Mouse (Mus musculus) forebrain, embryonic 13.5 days (tissue): Measurements from ENCODE around the gene Sh2d7. TPM values are rescaled to one million over a fixed set of nuclear protein-coding genes. Genes with fewer than 3 reads are reported as not detected.

Source experiments
- ATAC-seq: fragments of 200-750 bp; cut with Nextera tagmentation; 2 replicates; pipeline ENCODE4 v1.8.0; 2017
- H3K27ac ChIP-seq: fragments of 300-500 bp; sonication (generic); 2 replicates; pipeline ENCODE4 v1.5.1; 2015; ENCODE audit warnings: inconsistent platforms, mild to moderate bottlenecking, moderate library complexity
- H3K27me3 ChIP-seq: fragments of 300-500 bp; sonication (generic); 2 replicates; pipeline ENCODE4 v1.6.1; 2015; ENCODE audit warnings: mild to moderate bottlenecking, inconsistent platforms
- H3K36me3 ChIP-seq: fragments of 300-500 bp; sonication (generic); 2 replicates; pipeline ENCODE4 v1.6.1; 2015; ENCODE audit warnings: mild to moderate bottlenecking, inconsistent platforms; ENCODE audit not compliant: poor library complexity, severe bottlenecking
- H3K4me1 ChIP-seq: fragments of 300-500 bp; sonication (generic); 2 replicates; pipeline ENCODE4 v1.6.1; 2015; ENCODE audit warnings: inconsistent platforms
- H3K4me2 ChIP-seq: fragments of 300-500 bp; sonication (generic); 2 replicates; pipeline ENCODE4 v1.6.1; 2015; ENCODE audit warnings: inconsistent platforms, mild to moderate bottlenecking, moderate library complexity
- H3K4me3 ChIP-seq: fragments of 300-500 bp; sonication (generic); 2 replicates; pipeline ENCODE4 v1.5.1; 2015; ENCODE audit warnings: mild to moderate bottlenecking, inconsistent platforms
- H3K9ac ChIP-seq: fragments of 300-500 bp; sonication (generic); 2 replicates; pipeline ENCODE4 v1.6.1; 2015; ENCODE audit warnings: mild to moderate bottlenecking, inconsistent platforms
- H3K9me3 ChIP-seq: fragments of 300-500 bp; sonication (generic); replicated peaks from 2 replicates; pipeline ENCODE4 v1.6.1; 2016; ENCODE audit warnings: inconsistent platforms
- WGBS: fragments of 180-500 bp; shearing (Covaris S2); methylation state at CpG from one replicate; pipeline ENCODE4 v1.1.7; 2015; 5-methylcytosine and 5-hydroxymethylcytosine counted together
- polyA plus RNA-seq: library from polyadenylated mRNA; unstranded; fragments of >200 nt; fragmentation: Nextera tagmentation; extraction: Ambion mirVana; gene quantifications from 2 replicates; pipeline ENCODE4 v1.2.1, GENCODE M21; 2015

The Sh2d7 gene
- polyA plus RNA-seq: 0.10 and 0.48 TPM in 2 replicates

DNA sequence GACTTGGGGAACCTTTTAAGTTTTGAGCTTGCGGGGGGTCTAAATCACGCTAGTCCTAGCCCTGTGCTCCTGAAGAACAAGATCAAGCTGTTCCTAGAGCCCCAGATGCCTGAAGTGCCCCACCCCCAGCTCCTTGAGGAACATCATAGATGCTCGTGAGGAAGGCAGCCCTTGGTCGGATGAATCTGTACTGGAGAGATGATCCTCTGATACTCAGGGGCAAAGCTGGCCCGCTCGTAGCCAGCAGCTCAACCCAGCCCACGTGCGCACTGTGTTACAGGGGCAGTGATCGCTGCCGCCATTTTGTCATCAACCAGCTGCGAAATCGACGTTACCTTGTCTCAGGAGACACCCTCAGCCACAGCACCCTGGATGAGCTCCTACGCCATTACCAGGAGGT lies at the start of gene Sh2d7:
Gene Sh2d7 (plus strand): TSS at position 301 of the 400 bp plus-strand sequence.
- 95% methylated on average over 14 of the region's 14 CpGs for WGBS
- H3K36me3 ChIP-seq: no peaks in the 10 kb centered on the region
- H3K27me3 ChIP-seq: no peaks in the 10 kb centered on the region
- peak within 1 kb of the TSS; percentile 79 for H3K27ac ChIP-seq
- no peak within 1 kb of the TSS for H3K9ac ChIP-seq
- H3K4me2 ChIP-seq: no peak within 1 kb of the TSS
- H3K4me1 ChIP-seq: peaks cover 37% of the 10 kb centered on the region
- no peaks in the 10 kb centered on the region for H3K9me3 ChIP-seq
- ATAC-seq: no peak
- H3K4me3 ChIP-seq: no peak within 1 kb of the TSS

DNA sequence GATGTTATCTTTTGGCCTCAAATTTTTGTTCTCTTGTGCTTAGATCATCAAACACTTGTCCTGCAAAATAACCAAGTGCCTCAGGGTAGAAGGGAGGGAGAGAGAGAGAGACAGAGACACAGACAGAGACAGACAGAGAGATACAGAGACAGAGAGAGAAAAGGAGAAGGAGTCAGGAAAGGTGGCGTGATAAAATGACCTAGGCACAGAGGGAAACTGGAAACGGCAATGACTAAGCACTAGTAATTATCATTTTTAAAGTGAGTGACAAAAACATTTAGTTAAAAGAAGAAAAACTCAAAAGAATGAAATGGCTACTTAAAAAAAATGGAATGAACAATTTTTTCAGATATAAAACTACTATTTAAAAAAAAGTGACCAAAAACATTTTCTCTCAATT lies 49.2 kb upstream of the Sh2d7 start:
- WGBS: 70% methylated on average over 2 of the region's 2 CpGs
- no peaks in the 10 kb centered on the region for H3K9me3 ChIP-seq

DNA sequence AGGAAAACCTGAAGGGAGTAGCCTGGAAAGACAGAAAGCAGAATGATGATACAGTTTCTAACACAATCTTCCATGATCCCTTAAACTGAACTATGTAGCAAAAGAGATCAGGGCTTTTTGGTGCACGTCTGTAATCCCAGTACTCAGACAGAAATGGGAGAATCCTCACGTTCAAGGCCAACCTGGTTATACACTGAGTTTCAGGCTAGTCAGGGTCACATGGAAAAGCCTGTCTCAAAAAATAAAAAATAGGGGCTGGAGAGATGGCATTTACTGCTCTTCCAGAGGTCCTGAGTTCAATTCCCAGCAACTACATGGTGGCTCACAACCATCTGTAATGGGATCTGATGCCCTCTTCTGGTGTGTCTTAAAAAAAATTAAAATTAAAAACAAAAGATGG lies 48.4 kb upstream of the Sh2d7 start:
- Histone ChIP-seq H3K4me2 (no peak overlapping the region), H3K27ac (no peak overlapping the region), H3K4me1 (no peaks in the 10 kb centered on the region), H3K27me3 (no peaks in the 10 kb centered on the region), H3K9me3 (no peaks in the 10 kb centered on the region), H3K9ac (no peak overlapping the region), H3K4me3 (no peak overlapping the region), H3K36me3 (no peaks in the 10 kb centered on the region)
- no peak for ATAC-seq
- 89% methylated on average over 2 of the region's 2 CpGs for WGBS

More for the DNA sequence above, 49.2 kb upstream of the Sh2d7 start:
- H3K4me1 ChIP-seq: no peaks in the 10 kb centered on the region
- H3K27me3 ChIP-seq: no peaks in the 10 kb centered on the region
- no peak overlapping the region for H3K9ac ChIP-seq
- no peak for ATAC-seq
- no peaks in the 10 kb centered on the region for H3K36me3 ChIP-seq
- H3K4me2 ChIP-seq: no peak overlapping the region
- H3K27ac ChIP-seq: no peak overlapping the region
- H3K4me3 ChIP-seq: no peak overlapping the region

DNA sequence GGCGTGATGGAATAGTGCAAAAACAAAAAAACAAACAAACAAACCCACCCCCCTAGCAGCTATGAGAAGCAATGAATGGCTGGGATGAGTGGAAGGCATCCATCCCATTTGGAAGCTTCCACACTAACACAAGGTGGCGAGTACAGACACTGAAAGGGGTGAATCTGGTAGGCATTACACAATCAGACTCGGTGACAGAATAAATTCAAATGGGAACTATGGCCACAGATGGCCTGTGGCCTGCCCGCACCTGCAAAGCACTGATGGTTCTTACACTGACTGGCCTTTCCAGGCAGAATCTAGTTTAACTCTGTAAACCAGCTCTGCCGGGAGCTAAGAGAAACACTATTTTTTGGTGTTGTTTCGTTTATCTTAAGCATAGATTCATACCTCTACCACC lies 39.5 kb upstream of the Sh2d7 start:
- Histone ChIP-seq H3K9ac (no peak overlapping the region), H3K36me3 (no peaks in the 10 kb centered on the region), H3K4me2 (peak overlapping the region; percentile 77; the same call in 1 of the 2 replicates), H3K27ac (no peak overlapping the region), H3K27me3 (peaks cover 6% of the 10 kb centered on the region; the same call in 1 of the 2 replicates), H3K4me3 (no peak overlapping the region), H3K9me3 (no peaks in the 10 kb centered on the region), H3K4me1 (peaks cover 28% of the 10 kb centered on the region)
- no peak for ATAC-seq
- 87% methylated on average over 6 of the region's 6 CpGs for WGBS

DNA sequence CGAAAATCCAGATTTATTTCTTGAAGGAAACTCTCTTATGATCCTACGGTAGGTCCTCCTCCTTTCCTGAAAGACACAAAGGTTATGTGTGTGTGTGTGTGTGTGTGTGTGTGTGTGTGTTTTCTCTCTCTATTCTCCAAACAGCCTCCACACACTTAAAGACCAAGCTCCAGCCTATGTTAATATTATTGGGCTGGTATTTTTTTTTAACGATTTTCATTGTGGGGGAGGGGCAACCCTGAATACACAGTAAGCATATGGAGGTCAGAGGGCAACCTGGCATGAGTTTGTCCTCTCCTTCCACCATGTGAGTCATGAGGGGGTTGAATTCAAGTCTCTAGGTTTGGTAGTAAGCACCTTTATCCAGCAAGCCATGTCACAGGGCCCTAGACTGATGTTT lies 39.0 kb upstream of the Sh2d7 start:
- no peaks in the 10 kb centered on the region for H3K9me3 ChIP-seq
- H3K4me3 ChIP-seq: peak overlapping the region; percentile 86; the same call in 1 of the 2 replicates
- peaks cover 28% of the 10 kb centered on the region for H3K4me1 ChIP-seq
- ATAC-seq: no peak
- no peak overlapping the region for H3K27ac ChIP-seq
- peak overlapping the region; percentile 77 for H3K4me2 ChIP-seq
- H3K27me3 ChIP-seq: peaks cover 6% of the 10 kb centered on the region; the same call in 1 of the 2 replicates
- 81% methylated on average over 3 of the region's 3 CpGs for WGBS
- no peaks in the 10 kb centered on the region for H3K36me3 ChIP-seq
- H3K9ac ChIP-seq: peak overlapping the region; percentile 26; the same call in 1 of the 2 replicates

DNA sequence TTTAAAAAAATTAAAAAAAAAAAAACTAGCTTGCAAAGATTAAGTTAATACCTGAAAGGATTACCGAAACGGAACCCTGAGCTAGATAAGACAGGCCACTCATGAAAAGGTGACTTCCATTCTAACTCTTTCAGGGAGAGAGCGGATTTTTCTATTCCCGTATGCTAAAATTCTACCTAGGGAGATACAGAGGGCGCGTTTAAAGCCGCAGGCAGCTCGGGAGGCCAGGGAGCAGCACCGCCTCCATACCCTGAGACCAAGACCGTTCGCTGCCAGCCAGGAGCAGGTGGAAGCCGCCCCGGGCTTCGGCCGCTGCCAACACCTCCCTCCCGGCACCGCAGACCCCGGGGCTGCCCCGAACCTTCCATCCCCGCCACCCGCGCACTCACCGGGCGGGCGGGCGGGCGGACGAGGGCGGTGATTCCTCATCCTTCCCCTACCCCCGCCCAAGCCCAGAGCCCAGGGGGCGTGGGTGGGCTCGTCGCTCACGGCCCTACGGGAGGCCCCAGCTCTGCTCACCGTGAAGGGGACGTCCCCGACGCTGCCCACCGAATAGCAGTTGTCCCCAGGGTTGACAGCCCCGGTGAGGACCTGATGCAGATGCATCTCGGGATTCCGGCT lies 37.8 kb upstream of the Sh2d7 start:
- Histone ChIP-seq H3K4me1 (peaks cover 28% of the 10 kb centered on the region), H3K9me3 (no peaks in the 10 kb centered on the region), H3K4me3 (peak overlapping the region; percentile 86), H3K4me2 (peak overlapping the region; percentile 77), H3K9ac (peak overlapping the region; percentile 88), H3K36me3 (no peaks in the 10 kb centered on the region), H3K27me3 (peaks cover 6% of the 10 kb centered on the region; the same call in 1 of the 2 replicates), H3K27ac (peak overlapping the region; percentile 86)
- peak; percentile 78 for ATAC-seq
- whole genome bisulfite sequencing: under 1% methylated on average over 42 of the region's 43 CpGs

DNA sequence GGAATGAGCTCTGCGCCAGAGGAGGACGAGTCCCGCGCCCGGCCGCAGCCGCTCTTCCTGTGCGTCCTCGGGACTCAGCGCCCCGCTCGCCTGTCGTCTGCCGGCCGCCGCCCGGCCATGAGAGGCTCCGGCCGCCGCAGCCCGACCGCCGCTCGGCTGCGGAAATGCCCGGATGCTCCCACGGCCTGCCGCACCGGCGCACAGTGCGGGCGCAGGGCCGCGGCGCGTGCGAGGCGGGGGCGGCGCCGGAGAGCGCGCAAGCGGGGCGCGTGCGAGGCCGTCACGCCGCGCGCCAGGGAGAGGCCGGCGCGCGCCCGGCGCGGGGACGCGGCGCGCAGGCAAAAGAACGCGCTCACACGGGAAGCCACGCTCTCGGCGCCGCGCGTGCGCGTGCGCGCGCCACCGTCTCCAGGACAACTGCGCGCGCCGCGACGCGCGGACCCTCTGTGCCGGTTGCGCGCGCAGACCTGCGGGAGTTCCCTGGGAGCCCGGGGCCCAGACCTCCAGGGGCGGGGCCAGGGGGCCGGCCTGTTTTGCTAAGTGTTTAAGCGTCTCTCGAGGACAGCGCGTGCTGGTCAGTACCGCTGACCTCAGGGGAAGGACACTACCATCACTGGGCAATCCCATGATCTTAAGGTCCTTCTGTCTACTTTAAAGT lies 37.2 kb upstream of the Sh2d7 start, which contains the start of gene Dmxl2:
Gene Dmxl2 (minus strand): TSS at position 174 of the 658 bp plus-strand sequence.
- 1% methylated on average over 76 of the region's 99 CpGs for WGBS
- H3K27ac ChIP-seq: peak within 1 kb of the TSS; percentile 86
- peak within 1 kb of the TSS; percentile 88 for H3K9ac ChIP-seq
- H3K4me1 ChIP-seq: peaks cover 28% of the 10 kb centered on the region
- H3K27me3 ChIP-seq: peaks cover 6% of the 10 kb centered on the region; the same call in 1 of the 2 replicates
- no peaks in the 10 kb centered on the region for H3K36me3 ChIP-seq
- peak; percentile 95 for ATAC-seq
- peak within 1 kb of the TSS; percentile 77 for H3K4me2 ChIP-seq
- H3K9me3 ChIP-seq: no peaks in the 10 kb centered on the region
- H3K4me3 ChIP-seq: peak within 1 kb of the TSS; percentile 86

DNA sequence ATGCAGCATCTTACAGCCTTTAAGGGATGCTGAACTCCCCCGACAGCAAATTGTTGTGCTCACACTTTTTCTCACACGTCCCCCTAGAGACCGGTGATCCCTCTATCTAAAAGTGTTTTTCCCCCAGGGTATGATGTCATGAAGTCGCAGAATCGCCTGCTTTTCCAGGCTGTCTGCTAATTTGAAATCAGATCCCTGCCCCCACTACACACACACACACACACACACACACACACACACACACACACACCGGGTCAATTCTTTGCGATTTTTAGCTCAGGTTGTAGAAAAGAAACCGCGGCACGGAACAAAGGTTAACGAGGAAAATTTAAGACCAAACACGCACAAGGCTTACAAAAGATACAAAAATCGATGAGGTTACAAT lies 36.7 kb upstream of the Sh2d7 start:
- Histone ChIP-seq H3K36me3 (no peaks in the 10 kb centered on the region), H3K4me2 (peak overlapping the region; percentile 77)

DNA sequence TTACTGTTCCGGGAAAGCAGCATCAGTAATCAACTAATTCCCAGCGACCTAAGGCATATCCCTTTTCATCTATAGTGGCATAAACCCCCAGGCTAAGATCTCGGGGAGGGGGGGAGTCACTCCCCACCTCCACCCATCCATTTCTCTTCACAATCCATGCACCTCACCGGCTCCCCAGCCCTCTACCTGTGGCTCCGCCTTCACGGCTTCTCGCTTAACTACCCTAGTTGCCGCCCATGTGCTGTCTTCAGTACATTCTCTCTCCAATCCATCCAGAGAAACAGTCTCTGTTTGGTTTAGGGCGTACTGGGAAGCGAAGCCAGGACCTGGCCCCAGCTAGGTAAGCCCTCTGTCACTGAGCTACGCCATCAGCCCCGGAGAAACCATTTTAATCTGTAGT lies 35.9 kb upstream of the Sh2d7 start:
- no peak overlapping the region for H3K27ac ChIP-seq
- no peak for ATAC-seq
- H3K9ac ChIP-seq: peak overlapping the region; percentile 30; the same call in 1 of the 2 replicates
- H3K27me3 ChIP-seq: peaks cover 6% of the 10 kb centered on the region; the same call in 1 of the 2 replicates
- H3K4me1 ChIP-seq: peaks cover 28% of the 10 kb centered on the region
- peak overlapping the region; percentile 86 for H3K4me3 ChIP-seq
- peak overlapping the region; percentile 77 for H3K4me2 ChIP-seq
- no peaks in the 10 kb centered on the region for H3K9me3 ChIP-seq
- H3K36me3 ChIP-seq: no peaks in the 10 kb centered on the region
- WGBS: 6% methylated on average over 12 of the region's 12 CpGs

More for the DNA sequence above, 36.7 kb upstream of the Sh2d7 start:
- Histone ChIP-seq H3K9me3 (no peaks in the 10 kb centered on the region), H3K9ac (peak overlapping the region; percentile 88), H3K27ac (0 out of 2 replicates have a peak overlapping the region, but pooled peaks have one; percentile 86), H3K4me1 (peaks cover 28% of the 10 kb centered on the region), H3K27me3 (peaks cover 6% of the 10 kb centered on the region; the same call in 1 of the 2 replicates), H3K4me3 (peak overlapping the region; percentile 86)
- 2% methylated on average over 13 of the region's 13 CpGs for WGBS
- ATAC-seq: no peak

DNA sequence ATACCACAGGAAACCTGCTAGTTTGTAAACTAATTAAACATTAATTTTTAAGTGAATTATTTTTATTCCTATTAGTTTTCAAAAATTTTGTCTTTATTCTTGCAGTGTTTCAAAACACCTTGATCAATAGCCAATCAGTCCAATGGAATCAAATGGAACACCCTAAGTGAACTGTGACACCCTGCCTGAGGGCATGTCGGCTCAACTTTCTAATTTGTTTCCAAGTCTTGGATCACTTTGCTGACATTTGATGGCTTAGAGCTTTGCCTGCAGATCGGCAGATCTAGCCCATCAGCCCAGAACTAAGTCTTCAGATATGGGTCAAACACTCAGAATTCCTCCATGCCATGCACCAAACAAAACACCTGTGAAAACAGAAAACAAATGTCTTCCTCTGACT lies 22.8 kb upstream of the Sh2d7 start:
- Histone ChIP-seq H3K4me2 (no peak overlapping the region), H3K9me3 (no peaks in the 10 kb centered on the region), H3K4me3 (no peak overlapping the region), H3K27ac (no peak overlapping the region), H3K27me3 (no peaks in the 10 kb centered on the region), H3K36me3 (no peaks in the 10 kb centered on the region), H3K9ac (no peak overlapping the region), H3K4me1 (no peaks in the 10 kb centered on the region)
- ATAC-seq: no peak
- WGBS: 86% methylated on average over 2 of the region's 2 CpGs

DNA sequence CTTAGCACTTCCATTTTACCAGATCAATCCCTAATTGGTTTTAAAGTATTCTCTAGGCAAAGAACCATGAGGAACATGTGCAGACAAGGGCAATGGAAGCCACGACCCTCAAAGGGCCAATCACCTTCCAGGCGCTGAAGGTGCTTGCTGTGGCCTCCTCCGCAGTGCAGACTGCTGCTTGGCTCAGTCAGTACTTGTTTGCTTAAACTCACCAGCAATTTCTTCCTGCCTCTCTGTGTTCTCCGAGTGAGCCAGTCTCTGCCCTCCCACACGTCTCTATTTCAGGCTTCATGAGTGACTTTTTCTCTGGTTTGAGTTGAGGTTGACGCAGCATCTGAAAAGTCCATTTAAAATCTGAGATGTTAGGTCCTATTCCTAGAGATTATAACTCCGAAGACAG lies 19.9 kb upstream of the Sh2d7 start:
- Histone ChIP-seq H3K4me2 (no peak overlapping the region), H3K27me3 (no peaks in the 10 kb centered on the region), H3K9ac (no peak overlapping the region), H3K4me1 (no peaks in the 10 kb centered on the region), H3K27ac (no peak overlapping the region), H3K4me3 (no peak overlapping the region), H3K9me3 (no peaks in the 10 kb centered on the region), H3K36me3 (no peaks in the 10 kb centered on the region)
- 70% methylated on average over 7 of the region's 7 CpGs for WGBS
- ATAC-seq: no peak

DNA sequence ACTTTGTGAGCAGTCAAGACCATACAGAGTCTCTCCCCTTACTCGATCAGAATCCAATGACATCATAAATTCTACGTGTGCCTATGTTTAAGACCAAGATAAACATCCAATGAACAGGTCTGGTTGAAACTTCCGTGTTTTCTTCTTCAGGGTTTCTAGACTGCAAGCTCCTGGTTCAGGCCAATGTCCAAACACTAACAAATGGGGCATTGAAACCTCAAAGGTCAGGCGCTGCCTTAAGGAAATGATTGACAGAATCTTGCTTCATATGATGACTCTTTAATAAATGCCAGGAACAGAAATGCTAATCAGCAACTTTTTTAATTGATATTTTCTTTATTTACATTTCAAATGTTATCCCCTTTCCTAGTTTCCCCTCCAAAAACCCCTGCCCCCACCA lies 18.5 kb upstream of the Sh2d7 start:
- Histone ChIP-seq H3K4me3 (no peak overlapping the region), H3K9me3 (no peaks in the 10 kb centered on the region), H3K4me2 (no peak overlapping the region), H3K27ac (no peak overlapping the region), H3K36me3 (no peaks in the 10 kb centered on the region), H3K27me3 (no peaks in the 10 kb centered on the region), H3K4me1 (no peaks in the 10 kb centered on the region), H3K9ac (no peak overlapping the region)
- 88% methylated on average over 4 of the region's 4 CpGs for WGBS
- no peak for ATAC-seq
